Mouse (Mus musculus) neural tube, embryonic 11.5 days (tissue): Measurements from ENCODE around the gene Grxcr1. TPM values are rescaled to one million over a fixed set of nuclear protein-coding genes. Genes with fewer than 3 reads are reported as not detected.

Source experiments
- ATAC-seq: fragments of 200-750 bp; cut with Nextera tagmentation; 2 replicates; pipeline ENCODE4 v1.8.0; 2017; ENCODE audit warnings: moderate number of reproducible peaks, mild to moderate bottlenecking, moderate TSS enrichment, moderate library complexity; ENCODE audit not compliant: insufficient read depth, low FRiP score, low TSS enrichment
- DNase-seq: peaks from one replicate; pipeline ENCODE4 v3.0.0-alpha.2; 2015; ENCODE audit warnings: low spot score
- H3K27ac ChIP-seq: fragments of 300-500 bp; sonication (generic); 2 replicates; pipeline ENCODE4 v1.5.1; 2014; ENCODE audit warnings: low read depth, mild to moderate bottlenecking, low read length
- H3K27me3 ChIP-seq: fragments of 300-500 bp; sonication (generic); 2 replicates; pipeline ENCODE4 v1.6.1; 2014; ENCODE audit warnings: mild to moderate bottlenecking, low read length, mixed read lengths; ENCODE audit not compliant: control insufficient read depth, insufficient read depth
- H3K36me3 ChIP-seq: fragments of 300-500 bp; sonication (generic); 2 replicates; pipeline ENCODE4 v1.6.1; 2014; ENCODE audit warnings: mild to moderate bottlenecking, low read length, moderate library complexity, mixed read lengths; ENCODE audit not compliant: control insufficient read depth, insufficient read depth
- H3K4me1 ChIP-seq: fragments of 300-500 bp; sonication (generic); 2 replicates; pipeline ENCODE4 v1.6.1; 2014; ENCODE audit warnings: low read length, mixed read lengths; ENCODE audit not compliant: control insufficient read depth, insufficient read depth
- H3K4me2 ChIP-seq: fragments of 300-500 bp; sonication (generic); 2 replicates; pipeline ENCODE4 v1.6.1; 2014; ENCODE audit warnings: low read depth, mild to moderate bottlenecking, moderate library complexity
- H3K4me3 ChIP-seq: fragments of 300-500 bp; sonication (generic); 2 replicates; pipeline ENCODE4 v1.5.1; 2014; ENCODE audit warnings: low read depth, low read length
- H3K9ac ChIP-seq: fragments of 300-500 bp; sonication (generic); 2 replicates; pipeline ENCODE4 v1.6.1; 2014; ENCODE audit warnings: mild to moderate bottlenecking, low read length
- H3K9me3 ChIP-seq: fragments of 300-500 bp; sonication (generic); 2 replicates; pipeline ENCODE4 v1.6.1; 2016; ENCODE audit warnings: low read length; ENCODE audit not compliant: control insufficient read depth
- WGBS: fragments of 180-500 bp; shearing (Covaris S2); extraction: QIAGEN DNeasy Blood & Tissue Kit; methylation state at CpG from one replicate; pipeline ENCODE4 v1.1.7; 2014; 5-methylcytosine and 5-hydroxymethylcytosine counted together
- polyA plus RNA-seq: library from polyadenylated mRNA; unstranded; fragments of >200 nt; fragmentation: Nextera tagmentation; extraction: Ambion mirVana; gene quantifications from 2 replicates; pipeline ENCODE4 v1.2.1, GENCODE M21; 2014

Grxcr1 gene
- polyA plus RNA-seq, 1 experiment from 2014 or later: 0.50 TPM

GRCm38 (mm10) chr5:68150347-68151043, 118.9 kb downstream of the Grxcr1 start:
- no peaks in the 10 kb centered on the region for H3K36me3 ChIP-seq
- H3K9ac ChIP-seq: no peak overlapping the region
- WGBS: 84% methylated on average over 4 of the region's 4 CpGs
- no peak for ATAC-seq
- H3K4me1 ChIP-seq: no peaks in the 10 kb centered on the region
- no peak overlapping the region for H3K4me2 ChIP-seq
- no peak for DNase-seq
- H3K27ac ChIP-seq: no peak overlapping the region
- H3K27me3 ChIP-seq: no peaks in the 10 kb centered on the region
- no peaks in the 10 kb centered on the region for H3K9me3 ChIP-seq
- H3K4me3 ChIP-seq: no peak overlapping the region

DNA sequence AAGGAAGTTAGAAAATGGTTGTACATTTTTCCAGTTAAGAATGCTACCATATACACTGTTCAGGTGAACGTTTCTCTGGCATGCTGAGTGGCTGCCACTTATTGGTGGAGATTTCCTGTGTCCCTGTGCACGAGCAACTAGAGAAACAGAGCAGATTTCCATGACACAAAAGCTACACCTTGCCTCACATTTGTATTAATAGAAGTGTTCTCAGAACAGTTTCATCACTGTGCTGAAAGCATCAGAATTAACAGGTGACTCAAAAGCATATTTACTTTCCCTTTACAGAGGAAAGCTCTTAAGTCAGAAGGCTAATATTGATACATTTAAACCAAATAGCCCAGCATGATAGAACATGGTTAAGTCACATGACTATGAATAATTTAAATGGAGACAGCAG, 130.9 kb downstream of the Grxcr1 start:
- WGBS: 76% methylated on average over 2 of the region's 2 CpGs
- DNase-seq: no peak
- no peak for ATAC-seq

GRCm38 (mm10) chr5:68165954-68166353, 134.3 kb downstream of the Grxcr1 start:
- DNase-seq (no peak), ATAC-seq (no peak)
- no peak overlapping the region for H3K4me2 ChIP-seq
- no peaks in the 10 kb centered on the region for H3K9me3 ChIP-seq
- 90% methylated on average over 7 of the region's 7 CpGs for WGBS
- H3K4me1 ChIP-seq: no peaks in the 10 kb centered on the region
- H3K27ac ChIP-seq: no peak overlapping the region
- H3K4me3 ChIP-seq: no peak overlapping the region
- H3K27me3 ChIP-seq: no peaks in the 10 kb centered on the region
- no peaks in the 10 kb centered on the region for H3K36me3 ChIP-seq
- no peak overlapping the region for H3K9ac ChIP-seq

More for the DNA sequence above, 130.9 kb downstream of the Grxcr1 start:
- Histone ChIP-seq H3K9ac (no peak overlapping the region), H3K4me3 (no peak overlapping the region), H3K9me3 (no peaks in the 10 kb centered on the region), H3K27me3 (no peaks in the 10 kb centered on the region), H3K27ac (no peak overlapping the region), H3K4me2 (no peak overlapping the region), H3K4me1 (no peaks in the 10 kb centered on the region), H3K36me3 (no peaks in the 10 kb centered on the region)

Other genes starting within 250 kb of the Grxcr1 start
- gene Atp8a1, start 184.4 kb upstream of the Grxcr1 start, polyA plus RNA-seq: 26.9 and 27.5 TPM in 2 replicates
- gene Gm5108, start 90.2 kb upstream of the Grxcr1 start, polyA plus RNA-seq: not detected in 2 replicates
- not detected in 2 replicates for gene Gm21905, start 85.4 kb upstream of the Grxcr1 start, polyA plus RNA-seq